Mouse (Mus musculus): ENCODE measurements at regions not wholly inside any gene's neighbourhood (a gene's known extent, or its start where the extent isn't known, plus 50 kb on each side); places are given as distances from the start of the nearest gene placed in this dataset.

DNA sequence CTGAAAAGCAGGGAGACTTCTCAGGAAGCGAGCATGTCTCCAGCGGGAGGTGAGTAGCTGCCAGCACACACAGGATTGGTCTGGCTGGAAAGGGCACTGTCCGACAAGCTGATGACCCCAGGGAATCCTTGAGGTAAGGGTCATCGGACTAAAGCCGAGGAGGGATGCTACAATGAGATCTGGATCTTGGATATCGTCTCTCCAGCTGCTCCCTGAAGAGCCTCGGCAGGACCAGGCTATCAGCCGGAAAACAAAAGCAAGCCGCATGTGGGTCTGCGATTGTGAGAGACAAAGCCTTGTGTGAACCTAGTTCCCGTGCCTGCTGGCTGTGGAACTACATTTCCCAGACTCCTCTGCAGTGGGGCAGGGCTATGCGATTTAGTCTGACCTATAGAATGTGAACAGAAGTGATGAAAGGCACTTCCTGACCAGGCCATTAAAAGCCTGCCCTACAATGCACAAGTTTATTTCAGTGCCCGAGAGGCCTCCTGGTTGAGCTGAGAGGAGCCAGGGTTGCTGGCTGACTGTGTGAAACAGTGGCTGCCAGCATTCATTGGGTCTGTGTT is 66.7 kb upstream of the Slc6a6 start:
- WGBS, result 19% methylated on average over 13 of the region's 13 CpGs

DNA sequence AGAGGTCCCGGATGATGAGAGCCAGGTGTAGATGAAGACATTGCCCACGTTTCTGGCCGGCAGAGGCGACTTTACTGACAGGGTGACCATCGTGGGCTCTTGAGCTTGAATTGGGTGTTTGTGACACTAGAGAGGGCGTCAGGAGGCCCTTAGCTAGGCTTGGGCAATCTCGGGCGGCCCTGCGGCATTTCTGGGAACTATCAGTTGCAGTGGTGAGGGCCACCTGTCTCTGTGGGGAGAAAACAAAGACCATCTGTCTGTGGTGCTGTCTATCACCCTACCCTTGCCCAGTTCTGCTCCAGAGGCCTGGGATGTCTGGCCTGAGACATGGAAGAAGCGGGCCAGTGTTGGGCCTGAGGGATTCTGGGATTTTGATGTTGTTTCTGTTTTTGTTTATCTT is 66.2 kb upstream of the Slc6a6 start:
- no peak for DNase-seq (ENCODE audit: low read depth, low spot score)
- 88% methylated on average over 10 of the region's 10 CpGs for WGBS

More for the DNA sequence above, 66.7 kb upstream of the Slc6a6 start:
- no peak for DNase-seq (ENCODE audit: low read depth, low spot score)

DNA sequence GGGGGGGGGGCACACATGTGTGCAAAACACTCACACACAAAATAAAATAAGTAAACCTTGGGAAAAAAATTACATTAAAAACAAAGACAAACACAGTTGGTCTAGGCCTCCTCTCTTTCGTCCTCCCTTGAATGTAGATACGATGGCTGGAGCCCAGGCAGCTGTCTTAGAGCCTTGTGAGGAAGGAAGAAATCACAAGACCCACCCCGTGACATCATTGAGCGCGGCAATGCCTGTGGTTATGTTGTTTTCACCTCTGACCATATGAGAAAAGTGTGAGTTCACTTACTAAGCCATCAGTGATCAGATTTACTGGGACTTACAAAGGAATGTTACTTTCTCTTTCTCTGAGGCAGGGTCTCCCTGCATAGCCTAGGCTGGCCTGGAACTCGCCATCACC is 64.8 kb upstream of the Slc6a6 start:
- DNase-seq (ENCODE audit: low read depth, low spot score), result no peak
- 94% methylated on average over 6 of the region's 6 CpGs for WGBS

DNA sequence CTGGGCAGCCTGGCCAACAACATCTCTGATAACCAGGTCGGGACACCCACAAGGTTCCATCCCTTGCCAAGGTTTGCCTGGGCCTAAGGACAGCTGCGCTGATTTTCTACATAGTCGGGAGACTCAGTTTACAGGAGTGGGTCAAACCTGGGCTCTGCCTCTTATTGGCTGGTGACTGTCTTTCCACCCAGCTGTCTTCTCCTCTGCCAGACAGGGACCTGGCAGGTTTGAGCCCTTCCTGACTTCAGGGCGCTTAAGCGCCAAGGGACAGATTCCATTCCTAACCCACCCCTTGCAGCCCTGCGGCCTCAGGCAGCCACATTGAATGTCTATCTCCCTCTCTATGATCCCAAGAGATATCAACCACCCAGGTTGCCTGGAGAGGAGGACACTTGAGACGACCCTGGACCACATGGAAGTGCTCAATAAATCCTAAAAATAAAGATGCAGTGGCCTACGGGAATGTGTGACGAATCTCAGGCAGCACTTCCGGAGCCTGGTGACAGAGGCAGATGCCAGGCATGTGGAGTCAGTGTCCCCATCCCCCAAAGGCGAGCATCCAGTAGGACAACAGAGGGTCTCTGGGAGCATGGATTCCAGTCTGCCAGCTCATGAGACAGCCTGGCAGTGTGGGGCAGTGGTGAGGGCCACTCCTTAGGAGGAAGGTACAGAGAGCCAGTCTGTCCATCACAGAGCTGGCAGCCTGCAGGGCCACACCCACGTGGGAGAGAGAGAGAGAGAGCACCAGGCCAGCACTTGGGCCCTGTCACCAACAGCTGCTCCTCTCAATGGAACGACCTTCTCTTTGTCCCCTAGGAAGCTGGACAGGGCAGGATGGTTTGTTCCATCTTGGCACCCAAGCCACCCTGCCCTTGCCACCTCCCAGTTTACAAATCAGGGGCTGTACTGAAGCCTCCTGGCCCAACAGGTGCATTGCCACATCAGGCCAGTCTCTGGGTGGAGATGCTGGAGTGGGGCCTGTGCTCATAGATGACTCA is 63.8 kb upstream of the Slc6a6 start:
- DNase-seq (ENCODE audit: low read depth, low spot score), result no peak
- 76% methylated on average over 13 of the region's 13 CpGs for WGBS

DNA sequence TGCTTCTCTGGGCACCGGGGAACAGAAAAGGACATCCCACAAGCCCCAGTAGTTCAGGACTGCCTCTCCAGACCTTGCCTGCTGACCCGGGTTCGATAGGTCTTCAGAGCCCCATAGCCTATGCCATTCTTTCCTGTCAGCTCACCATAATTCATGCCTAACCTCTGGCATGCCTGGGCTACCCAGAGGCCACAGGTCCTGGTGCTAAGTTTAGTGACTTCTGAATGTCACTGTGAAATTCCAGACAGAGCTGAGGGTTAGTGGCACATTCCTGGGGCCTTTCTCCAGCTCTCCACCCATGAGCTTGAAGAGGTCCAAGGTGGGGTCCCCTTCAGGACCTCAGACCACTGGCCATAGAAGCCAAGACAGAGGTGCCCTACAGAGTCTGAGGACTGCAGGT is 62.4 kb upstream of the Slc6a6 start:
- DNase-seq (ENCODE audit: low read depth, low spot score), result no peak
- WGBS, result 90% methylated on average over 3 of the region's 3 CpGs

DNA sequence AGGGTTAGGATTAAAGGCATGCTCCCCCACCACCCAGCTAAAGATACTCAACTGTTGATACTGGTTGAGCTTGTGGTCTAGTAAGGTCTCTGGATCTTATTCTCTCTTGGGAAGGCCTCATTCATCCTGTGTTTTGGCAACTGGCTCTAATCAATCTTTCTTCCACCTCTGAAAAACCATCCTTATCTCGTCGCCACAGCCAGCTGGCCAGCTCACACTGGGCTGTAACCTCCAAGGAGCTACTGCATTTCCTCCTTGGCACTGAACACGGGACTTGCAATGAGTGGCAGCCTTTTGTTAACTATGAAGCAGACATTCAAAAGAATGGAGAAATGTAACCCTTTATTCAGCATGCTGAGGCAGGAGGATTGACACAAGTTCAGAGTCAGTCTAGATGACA is 61.4 kb upstream of the Slc6a6 start:
- DNase-seq (ENCODE audit: low read depth, low spot score), result no peak
- WGBS, result 18% methylated on average over 3 of the region's 3 CpGs

DNA sequence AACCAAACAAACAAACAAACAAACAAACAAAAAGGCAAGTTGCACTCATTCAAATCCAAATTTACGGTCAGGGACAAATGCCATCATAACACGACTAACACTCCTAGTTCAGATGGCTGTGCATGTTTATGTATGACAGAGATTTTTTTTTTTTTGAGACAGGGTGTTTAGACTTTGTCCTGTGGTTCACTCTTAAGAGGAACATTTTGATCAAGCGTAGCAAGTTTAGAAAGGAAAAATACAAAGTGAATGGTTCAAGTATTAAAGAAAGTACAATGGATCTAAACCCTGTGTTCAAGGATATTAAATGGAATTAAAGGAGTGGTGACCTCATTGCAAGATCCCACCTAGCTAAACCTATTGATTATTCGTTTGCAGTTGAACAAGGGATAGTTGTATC is 60.2 kb upstream of the Slc6a6 start:
- DNase-seq (ENCODE audit: low read depth, low spot score), result no peak
- 88% methylated on average over 4 of the region's 4 CpGs for WGBS

DNA sequence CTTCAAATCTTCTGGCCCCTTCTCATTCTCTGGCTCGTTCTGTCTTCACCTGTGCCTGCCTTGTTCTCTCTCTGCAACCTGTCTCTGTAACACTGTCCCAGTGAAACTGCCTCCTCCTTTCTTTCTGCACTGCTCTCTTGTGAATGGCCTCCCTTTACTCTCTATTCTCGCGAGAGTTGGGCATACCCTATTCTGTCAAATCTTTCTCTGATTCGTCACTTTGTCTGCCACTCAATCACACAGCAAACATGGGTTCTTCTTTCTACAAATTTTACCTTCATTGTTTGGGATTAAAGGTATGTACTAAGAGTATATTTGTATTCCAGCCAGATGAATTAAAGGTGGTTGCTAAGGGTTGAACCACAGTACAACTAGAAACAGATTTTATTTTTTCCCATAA is 54.6 kb upstream of the Slc6a6 start:
- no peak for DNase-seq (ENCODE audit: low read depth, low spot score)
- 90% methylated on average over 4 of the region's 4 CpGs for WGBS

DNA sequence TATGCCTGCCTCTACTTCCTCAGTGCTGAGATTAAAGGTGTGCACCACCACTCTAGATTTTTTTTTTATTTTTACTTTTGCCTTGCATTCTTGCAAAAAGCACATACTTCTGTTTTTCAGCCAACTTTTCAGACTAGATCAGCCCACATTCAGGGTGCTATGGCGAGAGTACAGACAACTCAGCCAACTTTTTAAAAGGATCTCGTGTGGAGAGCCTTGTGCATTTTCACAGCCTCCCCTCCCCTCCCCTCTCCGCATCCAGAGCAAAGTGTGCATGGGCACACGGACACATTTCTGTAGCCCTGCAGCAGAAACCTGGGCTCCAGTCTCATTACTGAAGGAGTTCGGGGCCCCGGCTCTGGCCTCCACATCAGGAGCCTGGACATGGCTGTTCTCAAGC is 52.6 kb upstream of the Slc6a6 start:
- WGBS, result 93% methylated on average over 6 of the region's 6 CpGs
- no peak for DNase-seq (ENCODE audit: low read depth, low spot score)

All from large intestine, adult 2 months (tissue).